Mouse (Mus musculus): ENCODE measurements at regions not wholly inside any gene's neighbourhood (a gene's known extent, or its start where the extent isn't known, plus 50 kb on each side); places are given as distances from the start of the nearest gene placed in this dataset.
A peak's percentile ranks its signal among the peaks of the same experiment; 100 is the strongest.
"Not testable (repeated sequence)": the region's sequence is repeated elsewhere in the genome, so short reads cannot be mapped to it uniquely, and the experiment has no call there.

GRCm38 (mm10) chr8:96586129-96586528 lies 697.8 kb upstream of the Got2 start:
- no peak for DNase-seq

DNA sequence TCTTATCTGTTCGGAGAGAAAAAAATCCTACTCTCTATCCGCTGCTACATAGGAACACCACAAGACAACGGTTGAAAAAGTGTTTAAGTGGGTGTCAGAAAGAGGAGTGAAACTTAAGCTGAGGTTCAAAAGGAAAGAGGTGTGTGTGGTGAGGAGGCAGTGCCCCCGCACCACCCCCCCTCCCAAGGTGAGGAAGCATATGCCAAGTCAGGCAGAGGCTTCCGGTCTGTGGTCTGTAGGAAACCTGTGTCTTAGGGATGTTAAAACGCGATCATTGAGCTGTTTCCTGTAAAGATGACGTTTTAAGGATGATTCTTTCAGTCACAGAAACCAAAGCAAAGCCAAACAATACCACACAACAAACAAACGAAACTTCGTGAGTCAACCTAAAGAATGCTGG lies 664.2 kb upstream of the Got2 start:
- DNase-seq: no peak

GRCm38 (mm10) chr8:96550408-96550807 lies 662.1 kb upstream of the Got2 start:
- DNase-seq: no peak

GRCm38 (mm10) chr8:96548663-96549062 lies 660.3 kb upstream of the Got2 start:
- no peak for DNase-seq

GRCm38 (mm10) chr8:96548187-96548586 lies 659.8 kb upstream of the Got2 start:
- no peak for DNase-seq

GRCm38 (mm10) chr8:96542215-96542614 lies 653.9 kb upstream of the Got2 start:
- DNase-seq: no peak

DNA sequence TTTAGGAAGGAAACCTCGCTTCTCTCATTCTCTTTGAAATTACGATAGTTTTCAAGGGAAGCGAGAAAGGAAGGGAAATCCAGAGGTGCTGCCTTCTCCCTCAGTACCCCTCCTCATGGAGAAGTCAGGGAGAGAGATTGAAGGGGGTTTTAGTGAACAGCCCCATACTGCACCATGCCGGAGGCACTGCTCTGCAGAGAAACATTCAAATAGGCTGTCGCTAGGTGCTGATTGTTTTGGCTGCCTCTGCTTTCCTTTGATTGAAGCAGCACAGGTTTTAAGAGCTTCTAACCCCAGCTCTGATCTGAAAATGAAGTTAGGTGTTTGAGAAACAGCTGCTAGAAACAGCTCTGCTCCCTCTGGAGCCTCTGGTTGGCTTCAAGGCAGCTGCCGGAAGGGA lies 610.5 kb upstream of the Got2 start:
- DNase-seq: no peak

DNA sequence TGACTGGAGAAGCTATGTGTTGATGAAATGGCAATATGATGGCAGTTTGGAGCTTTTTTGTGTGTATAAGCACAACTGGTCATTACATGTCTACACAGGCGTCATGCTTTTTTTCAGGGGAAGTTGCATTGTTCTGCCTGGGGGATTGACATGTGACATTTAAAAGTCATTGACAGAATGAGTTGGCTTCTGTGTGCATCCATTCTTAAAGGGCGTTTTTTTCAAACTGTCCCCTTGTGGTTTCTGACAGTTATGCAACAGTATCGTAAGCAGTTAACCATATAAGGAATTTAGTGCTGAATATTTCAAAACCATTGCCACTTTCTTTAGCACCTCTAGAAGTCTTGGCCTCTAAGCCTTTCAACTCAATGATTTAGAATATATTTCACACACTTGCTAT lies 607.1 kb upstream of the Got2 start:
- DNase-seq: no peak

DNA sequence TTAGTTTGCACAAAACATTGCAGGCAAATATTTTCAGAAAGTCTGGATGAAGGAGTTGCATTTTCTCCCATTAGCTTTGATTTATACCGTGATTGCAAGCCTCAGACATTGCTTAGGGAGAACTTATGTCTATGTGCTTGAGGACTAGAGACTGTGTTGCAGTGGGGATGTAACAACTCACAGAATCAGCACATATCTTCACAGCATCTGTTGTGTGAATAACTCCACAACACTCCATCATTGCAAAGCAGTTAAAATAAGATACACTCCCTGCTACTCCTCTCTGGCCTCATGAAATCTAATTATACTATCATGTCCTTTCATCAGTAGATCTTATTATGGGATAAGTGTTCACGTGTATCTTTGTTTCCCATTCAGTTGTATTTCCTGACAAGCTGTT lies 601.5 kb upstream of the Got2 start:
- DNase-seq: no peak

- no peak for DNase-seq
These were observed 600.5 kb upstream of the Got2 start for GRCm38 (mm10) chr8:96488741-96489453.

DNA sequence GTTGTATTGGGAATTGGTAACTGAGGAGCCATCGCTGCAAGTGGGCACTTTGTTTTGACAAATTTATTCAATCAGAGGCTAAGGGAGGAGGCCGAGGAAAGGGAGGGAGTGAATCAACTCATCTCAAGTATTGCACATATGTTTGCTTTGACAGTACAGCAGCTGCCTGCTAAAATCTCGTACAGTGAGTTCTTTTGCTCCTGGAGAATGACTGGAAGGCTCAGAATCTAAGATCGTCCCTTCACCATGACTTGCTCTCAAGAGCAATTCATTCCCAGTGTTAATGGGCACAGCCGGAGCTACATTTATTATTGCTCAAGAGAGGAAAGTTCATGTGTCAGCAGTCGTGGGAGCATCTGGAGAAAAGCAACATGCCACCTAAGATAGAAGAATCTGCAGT lies 567.6 kb upstream of the Got2 start:
- DNase-seq: no peak

DNA sequence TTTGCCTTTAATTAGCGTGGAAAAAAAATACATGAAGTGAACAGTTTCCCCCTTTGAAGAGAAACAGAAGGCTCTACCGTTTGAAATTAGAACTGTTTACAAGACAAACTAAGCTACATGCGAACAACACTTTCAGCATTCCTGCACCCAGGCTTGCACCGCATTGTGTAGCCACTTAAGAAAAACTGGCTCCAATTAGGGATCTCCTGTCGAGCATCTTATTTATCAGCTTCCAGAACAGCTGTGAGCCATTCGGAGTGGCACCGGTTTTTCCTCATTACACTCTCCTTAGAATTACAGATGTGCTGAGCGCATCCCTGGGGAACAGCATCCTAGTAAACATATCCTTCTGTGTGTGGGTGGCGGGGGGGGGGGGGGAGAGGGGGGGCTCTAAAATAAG lies 567.0 kb upstream of the Got2 start:
- DNase-seq: no peak

- DNase-seq: no peak
These were observed 541.4 kb upstream of the Got2 start for GRCm38 (mm10) chr8:96429708-96430107.

- peak; percentile 2 for DNase-seq
These were observed 538.6 kb upstream of the Got2 start for GRCm38 (mm10) chr8:96426900-96427299.

DNA sequence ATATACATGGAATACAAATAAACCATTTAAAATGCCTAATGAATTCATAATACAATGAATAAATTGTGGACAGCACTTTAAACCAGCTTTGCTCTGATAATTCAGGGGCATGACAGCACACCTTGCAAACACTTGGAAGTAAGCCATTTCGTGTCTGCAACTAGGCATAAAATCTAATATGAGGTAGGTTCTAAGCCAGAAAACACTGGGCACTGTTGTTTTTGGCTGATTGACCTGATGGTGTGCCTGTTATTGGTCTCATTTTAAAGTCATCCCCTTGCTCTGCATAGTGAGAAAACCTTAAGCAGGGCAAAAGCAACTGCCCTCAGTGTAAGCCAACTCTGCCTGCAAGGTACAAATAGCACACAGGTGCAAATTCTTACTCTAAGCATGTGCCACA lies 521.3 kb upstream of the Got2 start:
- no peak for DNase-seq

DNA sequence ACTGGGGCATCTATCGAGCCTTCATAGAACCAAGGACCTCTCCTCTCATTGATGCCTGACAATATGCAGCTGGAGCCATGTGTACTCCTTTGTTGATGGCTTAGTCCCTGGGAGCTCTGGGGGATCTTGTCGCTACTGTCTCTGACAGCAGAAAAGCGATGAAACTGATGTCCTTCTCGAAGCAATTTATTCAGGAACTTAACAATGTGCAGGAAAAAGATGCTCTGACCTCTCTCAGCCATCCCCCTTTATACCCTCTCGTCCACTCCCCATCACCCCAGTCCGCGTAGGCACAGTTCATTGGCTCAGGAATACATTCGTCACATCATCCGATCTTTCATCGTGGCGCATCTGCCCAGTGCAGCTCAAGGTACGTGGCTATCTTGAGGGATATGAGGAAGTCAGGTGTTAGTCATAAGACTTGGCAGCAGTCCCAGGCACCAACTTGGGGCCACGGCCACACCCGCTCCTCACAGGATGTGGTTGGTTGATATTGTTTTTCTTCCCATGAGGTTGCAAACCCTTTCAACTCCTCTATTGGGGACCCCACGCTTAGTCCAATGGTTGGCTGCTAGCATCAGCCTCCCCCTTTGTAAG lies 516.3 kb upstream of the Got2 start:
- no peak for DNase-seq

DNA sequence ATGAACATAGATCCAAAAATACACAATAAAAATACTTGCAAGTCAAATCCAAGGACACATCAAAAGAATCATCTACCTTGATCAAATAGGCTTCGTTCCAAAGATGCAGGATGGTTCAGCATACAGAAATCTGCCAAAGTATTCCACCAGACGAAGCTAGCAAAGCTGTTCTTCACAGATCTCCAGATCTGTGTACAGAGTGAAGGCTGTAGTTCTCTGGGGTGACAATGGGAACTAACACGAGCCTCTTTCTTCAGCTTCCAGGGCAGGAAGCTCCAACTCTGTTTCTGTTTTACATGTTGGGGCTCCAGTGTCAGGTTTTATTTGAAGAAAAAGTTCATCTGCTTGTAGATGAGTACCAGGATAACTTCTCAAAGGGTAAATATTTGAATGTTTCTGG lies 515.3 kb upstream of the Got2 start:
- DNase-seq: no peak

GRCm38 (mm10) chr8:96399381-96399780 lies 511.0 kb upstream of the Got2 start:
- DNase-seq: not testable (repeated sequence)

GRCm38 (mm10) chr8:96393024-96393423 lies 504.7 kb upstream of the Got2 start:
- DNase-seq: no peak

GRCm38 (mm10) chr8:96389251-96389650 lies 500.9 kb upstream of the Got2 start:
- DNase-seq: no peak

GRCm38 (mm10) chr8:96370500-96370899 lies 482.2 kb upstream of the Got2 start:
- DNase-seq: no peak

- DNase-seq: no peak
These were observed 474.6 kb upstream of the Got2 start for GRCm38 (mm10) chr8:96362853-96363445.

DNA sequence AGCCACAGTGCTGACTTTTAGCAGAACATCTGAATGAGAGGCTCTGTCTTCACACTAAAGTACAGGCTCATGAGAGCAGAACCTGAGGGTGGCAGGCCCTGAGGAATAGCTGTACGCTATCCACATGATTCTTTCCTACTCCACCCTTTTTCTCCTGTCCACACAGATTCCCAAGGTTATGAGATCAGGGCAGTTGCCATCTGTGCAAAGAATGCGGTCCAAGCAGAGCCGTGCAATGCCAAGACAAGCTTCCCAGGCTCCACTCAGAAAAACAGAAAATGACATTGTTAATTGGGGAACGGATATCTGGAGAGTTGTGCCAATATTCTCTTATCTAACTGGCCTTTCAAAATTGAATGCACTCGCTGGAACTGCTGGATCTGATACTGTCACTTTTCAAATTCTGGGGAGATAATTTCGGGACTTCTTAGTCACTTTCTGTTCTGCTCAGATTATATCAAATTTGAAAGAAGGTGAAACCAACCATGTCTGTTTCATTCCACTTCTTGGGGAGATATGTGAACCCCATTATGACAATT lies 462.3 kb upstream of the Got2 start:
- no peak for DNase-seq

DNA sequence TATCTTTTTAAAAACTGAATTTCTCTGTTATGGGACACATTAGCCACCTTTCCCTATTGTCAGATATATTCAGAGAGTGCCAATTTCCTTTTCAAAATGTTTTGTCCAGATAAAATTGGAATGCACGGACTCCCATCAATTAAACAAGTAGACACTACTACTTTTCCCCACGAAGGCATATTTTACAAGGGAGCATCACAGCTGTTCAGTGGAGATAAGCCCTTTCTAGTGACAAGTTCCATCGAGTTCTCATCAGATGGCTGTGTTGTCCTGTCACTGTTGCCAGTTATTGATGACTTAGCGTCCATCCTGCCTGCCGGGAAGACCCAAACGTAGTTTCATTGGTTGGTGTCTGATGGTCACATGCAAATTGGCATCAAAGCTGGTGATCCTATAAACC lies 461.2 kb upstream of the Got2 start:
- no peak for DNase-seq
